Mouse (Mus musculus) CH12.LX (cell line): ENCODE results near the gene Tctex1d1. TPM values are rescaled to one million over a fixed set of nuclear protein-coding genes. Genes with fewer than 3 reads are reported as not detected.

Source experiments
- DNase-seq: peaks from one replicate; pipeline ENCODE4 v3.0.0-alpha.2; 2013; ENCODE audit errors: extremely low read depth
- H3K27ac ChIP-seq: 2 replicates; pipeline ENCODE4 v1.5.1; 2012; ENCODE audit warnings: low read depth, mild to moderate bottlenecking, control low read depth, moderate library complexity; ENCODE audit not compliant: insufficient read depth
- H3K27me3 ChIP-seq: replicated peaks from 2 replicates; pipeline ENCODE3; 2012; ENCODE audit warnings: inconsistent platforms
- H3K36me3 ChIP-seq, 2 experiments: replicated peaks in 1 of 2; 2 replicates each; pipeline versions ENCODE3 to v1.6.1; 2012; ENCODE audit warnings: inconsistent platforms in 1 of 2, low read length in 1 of 2, mild to moderate bottlenecking in 1 of 2, mixed read lengths in 1 of 2, moderate library complexity in 1 of 2; ENCODE audit not compliant: control insufficient read depth in 1 of 2, insufficient read depth in 1 of 2
- H3K4me1 ChIP-seq, 2 experiments: 2 replicates each; pipeline ENCODE4 v1.6.1; 2012; ENCODE audit warnings: inconsistent platforms in 1 of 2, moderate library complexity in 1 of 2; ENCODE audit not compliant: insufficient read depth in 2 of 2, control insufficient read depth in 1 of 2
- H3K4me2 ChIP-seq: 2 replicates; pipeline ENCODE4 v1.6.1; 2012; ENCODE audit warnings: low read depth, mild to moderate bottlenecking, control low read depth; ENCODE audit not compliant: poor library complexity, insufficient read depth, severe bottlenecking
- H3K4me3 ChIP-seq, 3 experiments: fragments of 150-350 bp in 1 of 3; sonication (generic) in 1 of 3; replicated peaks in 1 of 3; 2 replicates each; pipeline versions ENCODE3 to v1.5.1; 2011 to 2012; ENCODE audit warnings: low read depth in 2 of 3, low read length in 2 of 3, mild to moderate bottlenecking in 2 of 3, moderate library complexity in 2 of 3, control low read depth in 1 of 3, improper control_type of control experiment in 1 of 3, inconsistent platforms in 1 of 3, mixed read lengths in 1 of 3; ENCODE audit not compliant: poor library complexity in 1 of 3
- H3K79me2 ChIP-seq: replicated peaks from 2 replicates; pipeline ENCODE4 v1.6.1; 2012; ENCODE audit warnings: mild to moderate bottlenecking, moderate library complexity; ENCODE audit not compliant: control insufficient read depth, poor library complexity, insufficient read depth, severe bottlenecking; ENCODE audit errors: extremely low read depth
- H3K9ac ChIP-seq: 2 replicates; pipeline ENCODE4 v1.6.1; 2012; ENCODE audit warnings: low read depth, mild to moderate bottlenecking, control low read depth, moderate library complexity; ENCODE audit not compliant: insufficient read depth
- H3K9me3 ChIP-seq: replicated peaks from 2 replicates; pipeline ENCODE3; 2012; ENCODE audit warnings: low read length, inconsistent platforms, mixed read lengths
- BHLHE40 ChIP-seq: IDR thresholded peaks from 2 replicates; pipeline ENCODE4 v1.6.1; 2011; ENCODE audit warnings: mild to moderate bottlenecking, low read depth, low read length, improper control_type of control experiment
- CHD1 ChIP-seq: IDR thresholded peaks from 2 replicates; pipeline ENCODE4 v1.6.1; 2012; ENCODE audit warnings: low read depth, low read length, improper control_type of control experiment, inconsistent platforms
- E2F4 ChIP-seq: IDR thresholded peaks from 2 replicates; pipeline ENCODE4 v1.6.1; 2011; ENCODE audit warnings: low read depth, low read length, improper control_type of control experiment; ENCODE audit not compliant: insufficient replicate concordance
- HCFC1 ChIP-seq: IDR thresholded peaks from 2 replicates; pipeline ENCODE4 v1.6.1; 2012; ENCODE audit warnings: low read depth, mild to moderate bottlenecking, inconsistent platforms, low read length, improper control_type of control experiment
- MAZ ChIP-seq: IDR thresholded peaks from 2 replicates; pipeline ENCODE4 v1.6.1; 2012; ENCODE audit warnings: low read depth, mild to moderate bottlenecking, inconsistent platforms, low read length, improper control_type of control experiment, moderate library complexity
- NELFE ChIP-seq: IDR thresholded peaks from 2 replicates; pipeline ENCODE4 v1.6.1; 2011; ENCODE audit warnings: low read depth, low read length, improper control_type of control experiment
- RAD21 ChIP-seq: IDR thresholded peaks from 2 replicates; pipeline ENCODE4 v1.6.1; 2011; ENCODE audit warnings: low read depth, mild to moderate bottlenecking, low read length, improper control_type of control experiment, moderate library complexity
- USF1 ChIP-seq: IDR thresholded peaks from 2 replicates; pipeline ENCODE4 v1.6.1; 2014; ENCODE audit warnings: low read depth, mild to moderate bottlenecking, inconsistent platforms, low read length, improper control_type of control experiment
- USF2 ChIP-seq: conservative IDR thresholded peaks from 2 replicates; pipeline ENCODE4 v1.6.1; 2011; ENCODE audit warnings: low read depth, low read length, improper control_type of control experiment
- ZC3H11A ChIP-seq: IDR thresholded peaks from 2 replicates; pipeline ENCODE4 v1.6.1; 2012; ENCODE audit warnings: low read depth, mild to moderate bottlenecking, inconsistent platforms, low read length, improper control_type of control experiment
- ZMIZ1 ChIP-seq: IDR thresholded peaks from 2 replicates; pipeline ENCODE4 v1.6.1; 2012; ENCODE audit warnings: low read depth, mild to moderate bottlenecking, inconsistent platforms, low read length, improper control_type of control experiment
- dilution Hi-C: fragments of 300-500 bp; cut with MboI; formaldehyde crosslinking; loops from 2 replicates; pipeline ENCODE4 v1.14.3; 2020; ENCODE audit warnings: low sequenced_read_pairs; ENCODE audit not compliant: extremely low pct_unique_long_range_greater_than_20kb, extremely low pct_ligation_motif_present
- in situ Hi-C: fragments of 300-500 bp; cut with MboI; formaldehyde crosslinking; loops from 3 replicates; pipeline ENCODE4 v1.14.3; 2019; ENCODE audit warnings: low sequenced_read_pairs, low pct_ligation_motif_present, low pct_unique_long_range_greater_than_20kb, mixed read lengths
- polyA plus RNA-seq: library from polyadenylated mRNA; unstranded; fragments of >175 nt; gene quantifications from 2 replicates; pipeline ENCODE4 v1.2.1, GENCODE M21; 2012; ENCODE audit warnings: low read depth; ENCODE audit not compliant: insufficient read length
- total RNA-seq, 2 experiments: library from RNA; depleted of rRNA; stranded (reverse); fragments of 300-350 nt in 1 of 2; fragments of >200 nt in 1 of 2; gene quantifications; 2 replicates each; pipeline ENCODE4 v1.2.3; 2012 to 2014

The Tctex1d1 gene
- total and polyA plus RNA-seq, 3 experiments = not detected

- H3K4me3 ChIP-seq = no peak overlapping the region
- in situ Hi-C loops = loop anchor here (10.0 to 25.0 kb wide), 2 partner anchors 156 to 349 kb away; no protein-coding TSS in a partner anchor
- DNase-seq = no peak
- H3K4me2 ChIP-seq = no peak overlapping the region
- no peaks in the 10 kb centered on the region for H3K27me3 ChIP-seq
- no peaks in the 10 kb centered on the region for H3K36me3 ChIP-seq
- no peaks in the 10 kb centered on the region for H3K79me2 ChIP-seq
- H3K27ac ChIP-seq = no peak overlapping the region
- TF ChIP-seq E2F4 = no peak
- TF ChIP-seq MAZ = no peak
- H3K9me3 ChIP-seq = no peaks in the 10 kb centered on the region
- no peak overlapping the region for H3K9ac ChIP-seq
- peaks cover 16 to 35% of the 10 kb centered on the region in 2 experiments for H3K4me1 ChIP-seq
- dilution Hi-C loops = no loop called here
Measured at GRCm38 (mm10) chr4:102988526-102988925, 10.1 kb downstream of the Tctex1d1 start.

GRCm38 (mm10) chr4:102989391-102989790 lies 11.0 kb downstream of the Tctex1d1 start:
- dilution Hi-C loops (no loop called here), in situ Hi-C loops (loop anchor here (10.0 to 25.0 kb wide), 2 partner anchors 155 to 348 kb away; no protein-coding TSS in a partner anchor)
- H3K4me2 ChIP-seq = no peak overlapping the region
- H3K4me1 ChIP-seq = peaks cover 10 to 27% of the 10 kb centered on the region in 2 experiments
- no peaks in the 10 kb centered on the region for H3K9me3 ChIP-seq
- no peak overlapping the region for H3K27ac ChIP-seq
- no peaks in the 10 kb centered on the region for H3K27me3 ChIP-seq
- H3K9ac ChIP-seq = no peak overlapping the region
- H3K79me2 ChIP-seq = no peaks in the 10 kb centered on the region
- no peak overlapping the region for H3K4me3 ChIP-seq
- no peak for DNase-seq
- no peaks in the 10 kb centered on the region for H3K36me3 ChIP-seq
- TF ChIP-seq MAZ (no peak), HCFC1 (no peak), ZMIZ1 (no peak), USF2 (no peak), BHLHE40 (no peak)

- H3K27ac ChIP-seq = no peak overlapping the region
- in situ Hi-C loops = loop anchor here (25.0 kb wide), 1 partner anchor 347 kb away; no protein-coding TSS in a partner anchor
- H3K4me1 ChIP-seq = peaks cover 8 to 23% of the 10 kb centered on the region in 2 experiments
- no peaks in the 10 kb centered on the region for H3K79me2 ChIP-seq
- H3K4me2 ChIP-seq = no peak overlapping the region
- no peak overlapping the region for H3K4me3 ChIP-seq
- H3K36me3 ChIP-seq = no peaks in the 10 kb centered on the region
- dilution Hi-C loops = no loop called here
- no peak for DNase-seq
- no peaks in the 10 kb centered on the region for H3K27me3 ChIP-seq
- TF ChIP-seq NELFE (no peak), CHD1 (no peak), RAD21 (no peak), USF1 (no peak), E2F4 (no peak), ZC3H11A (no peak)
- no peaks in the 10 kb centered on the region for H3K9me3 ChIP-seq
- H3K9ac ChIP-seq = no peak overlapping the region
Measured at GRCm38 (mm10) chr4:102990016-102990415, 11.6 kb downstream of the Tctex1d1 start.
